Mouse (Mus musculus) ES-CJ7 (cell line): ENCODE measurements at regions not wholly inside any gene's neighbourhood (a gene's known extent, or its start where the extent isn't known, plus 50 kb on each side); places are given as distances from the start of the nearest gene placed in this dataset.

Experiments
- DNase-seq: peaks from one replicate; pipeline ENCODE4 v3.0.0; 2011; ENCODE audit warnings: low read depth, low spot score

GRCm38 (mm10) chr1:12318029-12318428 lies 904.1 kb downstream of the A830018L16Rik start:
- no peak for DNase-seq

GRCm38 (mm10) chr1:12334186-12334585 lies 920.3 kb downstream of the A830018L16Rik start:
- DNase-seq: peak; percentile 15

GRCm38 (mm10) chr1:12344726-12345438 lies 931.0 kb downstream of the A830018L16Rik start:
- DNase-seq: no peak

- DNase-seq: no peak
Measured at GRCm38 (mm10) chr1:12345439-12345819, 931.5 kb downstream of the A830018L16Rik start.

- DNase-seq: peak; percentile 20
Measured at GRCm38 (mm10) chr1:12354531-12354930, 940.6 kb downstream of the A830018L16Rik start.

GRCm38 (mm10) chr1:12367872-12368271 lies 954.0 kb downstream of the A830018L16Rik start:
- no peak for DNase-seq

GRCm38 (mm10) chr1:12372968-12373367 lies 959.1 kb downstream of the A830018L16Rik start:
- DNase-seq: no peak

- DNase-seq: no peak
Measured at GRCm38 (mm10) chr1:12398146-12398884, 984.4 kb downstream of the A830018L16Rik start.

- no peak for DNase-seq
Measured at GRCm38 (mm10) chr1:12405391-12406270, 991.7 kb downstream of the A830018L16Rik start.

- no peak for DNase-seq
Measured at GRCm38 (mm10) chr1:12409738-12410523, 996.0 kb downstream of the A830018L16Rik start.

GRCm38 (mm10) chr1:12410524-12410886 lies 996.6 kb downstream of the A830018L16Rik start:
- DNase-seq: no peak

- no peak for DNase-seq
Measured at GRCm38 (mm10) chr1:12424510-12424909, 1010.6 kb downstream of the A830018L16Rik start.

- no peak for DNase-seq
Measured at GRCm38 (mm10) chr1:12437894-12438293, 1024.0 kb downstream of the A830018L16Rik start.

GRCm38 (mm10) chr1:12466255-12466654 lies 1052.3 kb downstream of the A830018L16Rik start:
- no peak for DNase-seq

GRCm38 (mm10) chr1:12478983-12479763 lies 1065.3 kb downstream of the A830018L16Rik start:
- no peak for DNase-seq

GRCm38 (mm10) chr1:12500442-12500841 lies 1086.5 kb downstream of the A830018L16Rik start:
- no peak for DNase-seq

GRCm38 (mm10) chr1:12507997-12508396 lies 1094.1 kb downstream of the A830018L16Rik start:
- DNase-seq: no peak

GRCm38 (mm10) chr1:12510129-12510816 lies 1096.4 kb downstream of the A830018L16Rik start:
- DNase-seq: no peak

GRCm38 (mm10) chr1:12519601-12520000 lies 1105.7 kb downstream of the A830018L16Rik start:
- DNase-seq: no peak

GRCm38 (mm10) chr1:12555859-12556258 lies 1142.0 kb downstream of the A830018L16Rik start:
- DNase-seq: no peak
